Mouse (Mus musculus) embryo, embryonic 10.5 days (tissue): ENCODE data around the gene Prkca.

Experiments
- DNase-seq: peaks from one replicate; pipeline ENCODE4 v3.0.0-alpha.2; 2015; ENCODE audit warnings: low spot score

The Prkca gene

DNA sequence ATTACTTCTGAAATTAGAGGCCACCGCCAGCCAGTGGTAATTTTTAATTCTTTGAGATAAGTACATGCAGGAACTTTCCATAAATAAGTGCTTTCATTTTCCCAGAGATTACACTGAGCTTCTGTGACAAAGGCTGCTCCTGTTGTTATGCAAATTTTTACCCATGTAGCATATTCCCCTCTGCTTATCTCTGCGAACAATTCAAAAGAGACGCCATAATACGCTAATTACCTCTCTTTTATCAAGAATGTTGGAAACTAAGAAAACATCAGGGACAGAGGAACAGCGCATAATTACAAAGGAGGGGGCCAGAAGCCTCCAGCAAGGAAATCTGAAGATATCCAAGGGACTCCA is 138.9 kb downstream of the Prkca start:
- no peak for DNase-seq

DNA sequence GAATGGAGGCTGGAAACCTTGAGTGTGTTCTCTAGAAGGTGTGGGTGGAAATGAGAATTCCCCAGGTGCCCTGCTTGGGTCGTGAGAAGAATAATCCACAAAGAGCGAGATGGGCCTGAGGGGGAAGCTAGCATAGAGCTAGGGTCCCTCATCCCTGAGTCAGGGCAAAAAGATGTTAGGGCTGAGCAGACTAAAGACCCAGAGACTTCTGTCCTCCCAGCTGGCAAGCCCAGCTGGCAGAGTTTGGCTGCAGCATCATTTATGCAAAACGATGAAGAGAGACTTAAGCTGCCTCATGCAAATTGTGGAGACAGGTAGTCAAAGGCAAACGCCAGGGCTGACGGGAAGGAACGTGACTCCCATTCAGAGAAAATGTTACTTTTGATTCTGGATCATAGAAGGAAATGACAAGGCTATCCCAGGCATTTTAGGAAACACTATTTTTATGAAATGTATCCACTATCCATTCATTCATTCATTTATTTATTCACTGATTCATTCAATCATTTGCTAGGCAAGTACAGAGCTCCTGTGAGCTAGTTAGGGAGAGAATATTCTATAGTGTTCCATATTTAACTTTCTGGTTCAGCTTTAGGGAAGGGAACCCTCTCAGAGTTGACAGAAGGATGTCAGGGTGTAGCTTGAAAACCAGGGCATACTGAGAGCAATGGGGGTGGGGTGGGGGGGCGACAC is 139.4 kb downstream of the Prkca start:
- no peak for DNase-seq

DNA sequence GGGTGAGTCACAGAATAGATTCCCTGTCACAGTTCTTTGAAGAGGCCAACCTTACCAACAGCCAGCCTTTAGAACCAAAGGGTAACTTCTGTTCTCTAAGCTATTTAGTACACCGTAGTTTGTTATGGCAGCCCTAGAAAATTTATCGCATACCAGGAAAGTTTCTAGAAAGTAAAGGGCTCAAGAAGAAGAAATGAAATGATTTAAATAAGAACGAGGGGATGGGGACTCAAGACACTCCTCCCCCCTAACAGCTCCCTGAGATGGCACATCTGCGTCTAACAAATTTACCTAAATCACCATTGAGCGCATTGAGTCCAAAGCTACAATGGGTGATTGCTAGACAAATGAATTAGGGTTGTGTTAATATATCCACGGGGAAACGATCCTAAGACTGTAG is 140.9 kb downstream of the Prkca start:
- no peak for DNase-seq

DNA sequence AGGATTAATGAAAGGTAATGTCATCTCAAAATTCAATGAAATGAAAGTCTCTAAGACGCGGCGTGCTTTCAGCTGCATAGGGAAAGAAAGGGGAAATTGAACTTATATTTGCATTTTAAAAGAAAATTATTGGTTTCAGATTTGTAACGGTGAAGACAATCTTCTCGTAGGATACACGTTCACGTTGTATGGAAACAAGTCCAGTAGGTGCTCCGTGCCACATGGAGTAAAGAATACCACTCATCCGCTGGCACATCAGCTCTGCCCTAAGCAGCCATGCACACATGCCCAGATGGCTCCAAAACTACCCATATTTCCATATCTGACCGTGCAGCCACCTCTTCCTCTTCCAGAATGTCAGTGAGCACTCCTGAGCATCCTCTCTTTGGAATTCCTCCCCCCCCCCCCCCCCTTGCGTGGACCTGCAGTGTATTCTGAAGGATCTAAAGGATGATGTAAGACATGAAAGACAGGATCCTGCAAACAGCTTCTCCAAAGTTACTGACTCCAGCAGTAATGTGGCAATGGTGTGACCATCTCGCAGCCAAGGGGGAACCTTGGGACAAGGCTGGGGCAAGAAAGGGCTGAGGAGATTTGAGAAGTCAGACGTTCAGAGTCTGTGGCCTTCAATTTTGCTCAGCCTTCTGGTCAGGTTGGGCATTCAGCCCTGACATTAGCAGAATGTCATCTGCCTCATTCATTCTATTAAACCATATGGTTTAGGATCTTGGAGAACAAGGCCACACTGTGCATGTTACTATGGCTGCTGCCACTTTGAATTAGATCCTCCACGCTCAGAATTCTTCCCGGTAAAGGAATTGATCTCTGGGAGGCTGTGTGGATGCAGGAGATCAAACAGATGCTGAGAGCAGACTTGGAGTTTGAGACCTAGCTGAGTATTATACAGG is 142.8 kb downstream of the Prkca start:
- DNase-seq, result no peak

DNA sequence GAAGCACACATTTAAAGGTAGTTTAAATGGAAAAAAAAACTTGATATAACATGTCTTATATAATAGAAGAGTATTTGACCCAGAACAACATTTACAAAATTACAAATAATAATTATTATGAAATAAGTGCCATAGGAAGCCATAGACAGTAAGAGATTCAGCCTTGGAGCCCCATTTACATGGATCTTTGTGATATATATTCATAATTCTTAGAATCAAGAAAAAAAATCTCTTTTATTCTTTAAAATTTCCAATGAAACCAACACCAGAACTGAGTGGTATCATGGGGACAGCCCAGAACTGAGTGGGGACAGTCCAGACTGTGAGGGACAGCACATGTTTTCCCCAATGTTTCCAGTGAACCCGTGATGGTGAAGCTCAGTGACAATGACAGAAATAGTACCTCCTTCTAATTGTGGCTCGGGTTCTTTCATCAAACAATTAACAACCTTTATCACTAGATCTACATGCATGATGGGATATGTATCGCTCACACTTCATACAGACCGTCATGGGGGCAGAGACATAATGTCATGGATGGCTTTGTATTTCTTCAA is 144.2 kb downstream of the Prkca start:
- DNase-seq, result no peak

DNA sequence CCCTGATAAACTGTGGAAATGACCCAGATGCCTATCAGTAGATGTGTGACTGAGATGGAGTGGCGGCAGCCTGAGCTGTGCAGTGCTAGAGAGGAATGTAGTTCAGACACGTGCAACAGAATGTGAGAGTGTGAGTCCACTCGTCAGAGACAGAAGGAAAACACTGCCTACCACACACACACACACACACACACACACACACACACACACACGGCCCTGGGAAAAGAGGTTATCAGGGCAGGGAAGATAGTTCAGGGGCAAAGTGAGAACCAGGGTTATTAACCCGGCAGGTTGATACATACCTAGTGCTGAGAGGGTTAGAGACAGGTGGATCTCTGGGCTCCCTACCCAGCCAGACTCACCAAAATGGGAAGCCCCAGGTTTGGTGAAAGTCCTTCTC is 145.1 kb downstream of the Prkca start:
- DNase-seq, result no peak

DNA sequence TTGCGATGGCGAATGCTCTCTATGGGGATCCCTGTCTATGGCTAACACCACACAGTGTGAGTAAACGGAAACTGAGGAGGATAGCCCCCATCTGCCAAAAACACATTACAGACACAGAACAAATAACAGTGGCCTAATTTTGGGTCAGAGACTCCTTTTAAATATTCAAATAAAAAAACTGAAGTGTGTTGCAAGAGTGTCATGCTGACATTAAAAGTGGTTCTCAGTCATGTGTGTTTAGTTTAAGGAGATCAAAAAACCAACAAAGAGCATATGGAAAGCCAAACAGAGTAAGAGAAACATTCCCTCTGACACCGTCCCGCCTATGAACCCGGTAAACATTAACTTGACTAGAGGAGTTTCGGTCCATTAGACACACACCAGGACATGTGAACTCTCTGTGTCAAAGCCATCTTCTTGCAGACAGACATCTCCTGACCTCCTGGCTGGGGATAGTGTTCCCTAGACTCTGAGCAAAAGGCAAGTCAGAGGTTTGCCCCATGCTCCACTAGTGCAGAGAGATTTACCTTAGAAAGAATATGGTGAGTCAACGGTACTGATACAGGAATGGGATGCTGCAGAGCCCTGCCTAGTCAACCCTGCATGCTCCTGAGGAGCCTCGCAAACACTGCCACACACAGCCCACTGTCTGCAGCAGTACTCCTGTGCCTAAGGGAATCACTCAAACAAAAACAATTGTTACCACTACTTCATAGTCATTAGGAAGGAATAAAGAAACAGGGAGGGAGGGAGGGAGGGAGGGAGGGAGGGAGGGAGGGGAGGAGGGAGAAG is 146.1 kb downstream of the Prkca start:
- no peak for DNase-seq

DNA sequence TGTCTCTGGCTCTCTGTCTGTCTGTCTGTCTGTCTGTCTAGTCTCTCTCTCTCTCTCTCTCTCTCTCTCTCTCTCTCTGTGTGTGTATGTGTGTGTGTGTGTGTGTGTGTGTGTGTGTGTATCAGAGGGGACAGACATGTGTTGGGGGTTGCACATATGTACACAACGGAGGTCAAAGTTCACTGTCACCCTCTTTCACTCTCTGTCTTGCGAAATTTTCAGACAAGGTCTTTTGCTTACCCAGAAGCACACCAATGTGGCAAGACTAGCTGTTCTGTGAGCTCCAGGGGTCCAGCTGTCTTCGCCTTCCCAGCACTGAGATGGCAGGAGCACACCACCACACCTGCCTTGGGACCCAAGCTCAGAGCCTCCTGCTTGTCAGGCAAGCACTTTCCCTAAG is 146.9 kb downstream of the Prkca start:
- no peak for DNase-seq

DNA sequence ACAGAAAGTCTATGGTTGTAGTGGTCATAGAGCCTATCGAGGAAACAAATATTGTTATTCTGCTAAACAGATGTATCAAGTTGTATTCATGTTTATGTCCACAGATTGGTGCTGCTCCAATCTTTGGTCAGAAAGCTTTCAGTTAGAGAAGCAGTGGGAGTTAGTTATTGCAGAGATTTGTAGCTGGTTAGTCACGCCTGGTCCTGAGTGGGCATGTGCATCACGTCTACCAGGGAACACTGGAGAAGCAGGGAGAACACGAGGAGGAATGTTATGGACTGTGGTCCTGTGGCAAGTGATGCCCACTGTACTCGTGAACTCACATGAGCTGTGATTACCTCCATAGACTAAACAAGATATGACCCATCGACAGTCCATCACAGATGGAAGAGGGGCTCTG is 153.4 kb downstream of the Prkca start:
- no peak for DNase-seq

DNA sequence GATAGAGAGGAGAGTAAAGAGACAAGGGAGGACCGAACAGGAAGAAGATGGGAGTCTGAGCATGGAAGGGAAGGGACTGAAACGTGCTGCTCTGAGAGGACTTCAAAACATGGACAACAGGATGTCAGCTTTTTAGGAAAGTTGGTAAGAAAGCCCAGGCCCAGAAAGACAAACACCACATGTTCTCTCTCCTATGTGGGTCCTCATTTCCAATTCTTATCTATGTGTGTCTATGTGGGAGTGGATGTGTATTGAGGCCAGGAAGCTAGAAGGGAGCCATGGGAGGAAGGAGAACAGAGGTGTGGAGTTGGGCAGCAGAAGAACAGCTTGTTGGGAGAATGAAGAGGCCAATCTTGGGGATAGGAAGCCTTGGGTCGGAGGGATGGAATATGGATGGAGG is 154.4 kb downstream of the Prkca start:
- DNase-seq, result no peak

DNA sequence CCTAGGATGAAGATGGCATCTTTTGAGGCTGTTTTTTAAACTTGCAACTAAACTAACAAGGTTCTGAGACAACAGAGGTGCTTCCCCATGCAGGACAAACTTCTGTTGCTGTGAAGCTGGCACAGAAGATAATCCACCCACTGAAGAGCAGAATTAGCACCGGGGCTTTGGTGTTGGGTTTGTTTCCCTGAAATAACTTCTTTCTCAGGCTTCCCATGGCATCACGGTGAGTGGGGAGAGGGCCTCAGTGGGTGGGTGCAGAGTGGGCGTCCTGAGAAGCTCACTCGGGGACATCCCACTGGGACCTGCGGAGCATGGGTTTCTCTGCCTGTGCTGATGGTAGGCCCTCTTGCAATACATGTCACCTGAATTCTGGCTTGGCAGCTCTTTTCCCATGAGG is 161.3 kb downstream of the Prkca start:
- no peak for DNase-seq

DNA sequence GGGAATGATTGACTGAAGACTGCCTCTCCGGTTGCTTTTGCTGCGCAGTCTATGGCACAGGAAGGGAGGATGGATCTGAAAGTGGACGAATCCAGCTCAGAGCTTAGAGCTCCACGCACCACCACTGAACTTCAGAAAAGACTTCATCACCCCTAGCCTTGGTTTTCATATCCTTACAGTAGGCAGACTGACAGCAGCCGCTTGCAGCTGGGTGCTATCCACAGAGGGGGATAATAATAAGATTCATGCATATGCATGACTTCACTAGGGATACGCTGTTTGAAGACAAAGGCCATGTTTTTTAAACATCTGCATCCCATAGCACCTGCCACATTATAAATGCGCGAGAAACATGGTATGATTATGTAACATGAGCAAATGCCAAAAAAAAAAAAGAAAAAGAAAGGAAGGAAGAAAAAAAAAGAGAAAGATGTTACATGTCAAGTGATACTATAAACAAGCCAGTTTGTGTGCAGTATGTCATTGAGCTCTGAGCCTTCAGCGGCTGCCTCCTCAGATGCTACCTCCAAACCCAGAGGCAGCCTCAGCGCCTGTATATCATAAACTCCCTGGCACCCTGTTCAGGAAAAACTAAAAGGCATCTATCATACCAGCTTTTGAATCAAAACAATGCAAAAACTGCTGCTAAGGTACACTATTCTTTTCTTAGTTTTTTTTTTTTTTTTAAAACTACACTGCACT is 162.6 kb downstream of the Prkca start:
- DNase-seq, result no peak

DNA sequence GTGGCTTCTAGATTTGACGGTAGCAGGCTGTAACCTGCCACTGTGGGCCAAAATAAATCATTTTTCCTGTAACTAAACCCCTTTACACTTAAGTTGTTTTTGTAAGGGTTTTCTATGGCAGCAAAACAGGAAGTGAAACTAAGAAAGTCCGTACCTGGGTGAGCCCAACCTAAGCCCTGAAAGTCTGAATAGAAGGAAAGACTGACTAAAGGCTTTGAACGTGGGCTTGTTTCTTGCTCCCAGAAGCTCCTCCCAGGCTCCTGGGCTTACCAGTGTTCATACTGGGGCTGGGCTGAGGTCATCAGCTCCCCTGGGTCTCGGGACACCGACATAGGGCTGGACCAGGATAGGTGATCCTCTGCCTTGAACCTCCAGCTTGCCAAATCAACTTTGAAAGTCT is 164.9 kb downstream of the Prkca start:
- DNase-seq, result no peak

DNA sequence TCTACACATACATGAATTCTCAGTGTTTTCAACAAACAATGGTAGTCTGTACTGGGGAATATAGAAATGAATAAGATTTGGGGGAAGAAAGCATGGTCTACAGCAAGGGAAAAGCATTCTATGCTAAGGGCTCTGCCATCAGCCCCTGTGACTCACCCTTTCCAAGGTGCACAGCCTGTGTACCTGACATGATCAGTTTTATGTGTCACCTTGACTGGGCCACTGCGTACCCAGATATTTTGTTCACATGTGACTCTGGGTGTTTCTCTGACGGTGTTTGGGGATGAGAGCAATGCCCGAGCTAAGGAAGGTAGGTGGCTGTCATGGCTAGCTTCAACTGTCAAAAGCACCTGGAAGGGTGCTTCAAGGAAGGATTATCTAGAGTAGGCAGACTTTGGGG is 165.5 kb downstream of the Prkca start:
- no peak for DNase-seq

DNA sequence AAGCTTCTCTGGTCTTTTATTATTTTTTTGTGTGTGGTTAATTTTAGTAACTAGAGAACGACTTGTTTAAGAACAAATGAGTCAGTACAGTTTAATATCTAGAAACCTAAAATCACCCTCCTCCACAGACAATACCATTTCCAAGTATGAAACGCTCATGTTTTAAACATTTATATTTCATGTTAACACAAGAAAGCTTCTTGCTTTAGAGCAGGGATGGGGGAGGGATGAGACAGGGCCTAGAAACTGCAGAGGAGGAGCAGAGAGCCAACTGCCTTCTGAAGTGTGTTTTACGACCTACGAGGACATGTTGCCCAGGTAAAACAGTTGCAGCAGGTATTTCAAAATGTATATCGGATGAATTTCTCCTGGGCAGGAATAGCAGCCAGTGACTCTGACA is 167.0 kb downstream of the Prkca start:
- DNase-seq, result no peak

DNA sequence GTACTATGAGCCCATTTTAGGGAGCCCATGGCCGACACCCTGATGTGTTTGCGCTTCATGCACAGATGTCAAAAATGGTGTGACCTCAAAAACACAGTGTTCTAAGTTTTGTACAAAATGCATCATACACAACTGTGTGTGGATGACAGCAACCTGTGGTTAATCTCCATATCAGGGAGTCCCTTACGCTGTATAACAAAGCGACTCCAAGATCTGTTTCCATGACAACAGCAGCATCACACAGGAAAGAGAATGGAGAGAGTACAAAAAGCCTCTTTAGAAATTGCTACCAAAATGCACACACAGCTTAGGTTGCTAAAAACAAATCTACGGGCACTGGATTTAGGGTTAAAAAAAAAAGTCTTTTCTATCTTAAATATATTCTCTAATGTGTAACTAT is 171.8 kb downstream of the Prkca start:
- DNase-seq, result no peak

DNA sequence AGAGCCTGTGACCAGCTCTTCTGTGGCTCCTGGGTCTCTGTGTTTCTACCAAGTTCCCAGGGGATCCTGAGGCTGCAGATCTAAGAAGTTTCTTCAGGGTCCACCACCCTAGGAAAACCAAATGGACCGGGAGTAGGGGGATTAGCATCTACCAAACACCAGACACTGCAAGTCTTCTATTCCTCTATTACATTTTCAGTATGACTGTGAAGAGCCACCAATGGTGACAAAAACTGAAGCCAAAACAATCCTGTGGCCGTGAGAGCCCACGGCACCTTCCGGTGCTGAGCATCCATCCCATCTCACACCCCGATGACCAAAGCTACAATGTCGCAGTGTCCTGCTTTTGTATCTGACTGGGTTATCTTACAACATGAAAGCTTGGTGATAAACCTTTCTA is 172.5 kb downstream of the Prkca start:
- no peak for DNase-seq

DNA sequence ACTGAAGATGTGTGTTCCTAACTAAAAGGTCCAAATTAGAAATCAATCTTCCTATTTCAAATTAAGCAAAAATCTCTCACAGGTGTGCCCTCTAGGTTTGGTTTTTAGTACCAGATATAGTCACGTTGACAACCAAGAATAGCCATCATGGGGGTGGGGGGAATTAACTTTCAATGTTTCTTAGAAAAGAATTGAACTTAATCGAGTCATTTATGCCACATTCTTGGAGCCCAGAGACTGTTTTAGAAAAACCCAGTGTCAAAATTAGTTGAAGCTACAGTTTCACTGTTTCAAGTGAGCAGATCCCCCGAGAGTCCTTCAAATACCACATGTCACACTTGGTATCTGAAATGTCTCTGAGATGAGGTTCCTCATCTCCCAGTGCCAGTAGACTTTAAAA is 173.6 kb downstream of the Prkca start:
- no peak for DNase-seq

DNA sequence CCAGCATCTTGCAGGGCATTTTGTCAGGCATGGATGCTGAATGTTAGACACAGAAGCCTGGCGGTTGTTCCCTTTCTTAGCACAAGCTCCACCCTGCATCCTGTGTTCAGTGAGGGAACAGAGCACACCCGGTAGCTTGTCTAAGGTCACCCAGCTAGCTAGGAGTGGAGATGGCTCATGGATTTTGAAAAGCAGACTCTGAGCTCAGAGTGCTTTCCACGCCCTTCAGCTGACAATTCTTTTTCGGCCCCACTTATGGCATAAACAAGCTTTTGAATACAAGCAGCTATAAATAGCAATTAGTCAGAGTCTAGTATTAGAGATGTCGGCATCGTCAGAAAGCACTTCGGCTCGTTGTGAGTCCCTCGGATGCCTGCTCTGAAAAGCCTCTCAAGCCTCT is 178.0 kb downstream of the Prkca start:
- DNase-seq, result no peak

DNA sequence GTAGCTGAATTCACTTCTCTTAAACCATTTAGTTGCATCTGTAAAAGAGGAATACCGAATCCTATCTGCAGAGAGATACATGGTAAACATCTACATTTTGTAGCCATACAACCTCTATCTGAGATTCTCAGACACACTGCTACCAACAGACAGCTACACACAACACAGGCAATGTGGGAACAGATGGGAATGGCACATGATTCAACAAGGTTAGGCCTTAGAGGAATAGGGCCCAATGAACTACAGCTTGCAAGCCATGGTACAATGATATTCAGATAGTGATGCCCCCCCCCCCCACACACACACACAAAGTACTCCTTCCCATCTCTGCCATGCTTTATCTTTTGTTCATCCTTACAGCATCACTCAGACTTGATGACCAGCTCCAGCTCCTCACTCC is 181.1 kb downstream of the Prkca start:
- DNase-seq, result no peak

DNA sequence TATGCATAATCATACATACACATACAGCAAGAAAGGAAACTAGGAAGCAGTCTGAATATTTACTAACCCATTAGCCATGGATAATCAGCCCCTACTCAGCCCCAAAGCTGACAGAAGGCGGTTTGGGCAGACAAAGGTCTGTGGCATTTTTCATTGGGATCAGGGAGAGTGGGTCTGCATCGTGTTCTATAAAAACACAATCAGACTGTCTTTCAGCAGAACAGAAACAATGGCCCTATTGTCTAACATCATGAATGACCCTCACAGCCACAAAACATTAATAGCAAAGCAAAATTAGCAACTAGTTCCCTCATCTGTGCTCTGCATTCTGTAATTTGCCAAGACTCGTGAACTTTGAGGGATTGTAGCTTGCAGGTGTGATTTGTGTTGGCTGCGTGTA is 181.6 kb downstream of the Prkca start:
- DNase-seq, result peak; percentile 56

DNA sequence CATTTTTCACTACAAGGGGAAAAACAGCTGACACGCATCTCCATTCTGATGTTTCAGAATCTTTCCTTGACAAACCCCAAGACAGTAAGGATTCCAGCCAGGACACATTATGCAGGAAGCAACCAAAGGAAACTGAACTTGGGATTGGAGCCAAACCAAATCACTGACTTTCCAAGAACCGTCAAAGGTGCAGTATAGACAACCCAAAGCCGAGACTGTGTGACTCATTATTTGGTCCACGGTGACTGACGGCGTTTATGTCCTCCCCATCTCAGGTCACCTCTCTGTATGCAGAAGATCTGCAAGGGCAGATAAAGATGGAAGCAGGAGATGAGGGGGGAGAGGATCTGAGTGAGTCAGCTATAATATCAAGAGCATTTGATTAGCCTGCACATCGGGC is 183.7 kb downstream of the Prkca start:
- DNase-seq, result no peak
